Mouse (Mus musculus): ENCODE measurements around the gene Cabp4. TPM values are rescaled to one million over a fixed set of nuclear protein-coding genes. Genes with fewer than 3 reads are reported as not detected.

Gene Cabp4
- polyA plus RNA-seq, 1 experiment from 2014 or later: not detected

GRCm38 (mm10) chr19:4184976-4185975, 41.4 kb upstream of the Cabp4 start:
- 49% methylated on average over 15 of the region's 15 CpGs for WGBS
- H3K4me2 ChIP-seq (ENCODE audit: low read length): no peak overlapping the region
- H3K9me3 ChIP-seq (ENCODE audit: control insufficient read depth, low read length): no peaks in the 10 kb centered on the region
- no peak overlapping the region for H3K4me3 ChIP-seq (ENCODE audit: low read depth, low read length)
- DNase-seq (ENCODE audit: low spot score): no peak
- no peak for ATAC-seq (replicated peaks; ENCODE audit: low FRiP score, low TSS enrichment, low read depth)
- H3K4me1 ChIP-seq (replicated peaks; ENCODE audit: control insufficient read depth, insufficient read depth, low read length): peaks cover 22% of the 10 kb centered on the region
- peak overlapping the region; percentile 27; the same call in 1 of the 2 replicates for H3K27ac ChIP-seq (ENCODE audit: low read depth)
- H3K36me3 ChIP-seq (ENCODE audit: control insufficient read depth, insufficient read depth, low read length): no peaks in the 10 kb centered on the region
- H3K9ac ChIP-seq (ENCODE audit: low read length): no peak overlapping the region
- H3K27me3 ChIP-seq (replicated peaks; ENCODE audit: control insufficient read depth, insufficient read depth, low read length): no peaks in the 10 kb centered on the region

DNA sequence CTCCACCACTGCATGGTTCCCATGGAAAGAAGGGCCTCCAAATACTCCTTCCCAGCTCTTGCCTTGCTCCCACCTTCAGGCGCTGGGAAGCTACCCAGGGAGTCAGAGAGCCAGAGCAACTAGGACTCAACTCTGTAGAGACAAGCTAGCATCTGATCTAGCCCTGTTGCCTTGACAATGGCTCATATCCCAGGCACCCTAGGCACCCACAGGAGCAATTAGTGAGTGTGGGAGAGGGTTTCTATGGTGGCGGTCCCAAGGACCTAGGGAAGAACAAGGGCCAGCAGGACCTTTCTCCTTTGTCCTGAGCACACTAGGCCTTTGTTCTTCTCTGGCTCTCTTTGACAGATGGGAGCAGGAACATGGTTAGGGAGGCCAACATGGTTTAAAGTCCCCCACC, 39.9 kb upstream of the Cabp4 start:
- peaks cover 22% of the 10 kb centered on the region for H3K4me1 ChIP-seq (replicated peaks; ENCODE audit: control insufficient read depth, insufficient read depth, low read length)
- H3K27ac ChIP-seq (ENCODE audit: low read depth): no peak overlapping the region
- no peaks in the 10 kb centered on the region for H3K27me3 ChIP-seq (replicated peaks; ENCODE audit: control insufficient read depth, insufficient read depth, low read length)
- no peaks in the 10 kb centered on the region for H3K36me3 ChIP-seq (ENCODE audit: control insufficient read depth, insufficient read depth, low read length)
- H3K9ac ChIP-seq (ENCODE audit: low read length): no peak overlapping the region
- DNase-seq (ENCODE audit: low spot score) (no peak), ATAC-seq (replicated peaks; ENCODE audit: low FRiP score, low TSS enrichment, low read depth) (no peak)
- no peak overlapping the region for H3K4me3 ChIP-seq (ENCODE audit: low read depth, low read length)
- H3K4me2 ChIP-seq (ENCODE audit: low read length): no peak overlapping the region
- 85% methylated on average over 2 of the region's 2 CpGs for WGBS
- H3K9me3 ChIP-seq (ENCODE audit: control insufficient read depth, low read length): no peaks in the 10 kb centered on the region

- DNase-seq (ENCODE audit: low spot score) (peak; percentile 65), ATAC-seq (replicated peaks; ENCODE audit: low FRiP score, low TSS enrichment, low read depth) (peak; percentile 47; the same call in 1 of the 2 replicates)
- Histone ChIP-seq H3K9ac (ENCODE audit: low read length) (no peak overlapping the region), H3K4me3 (ENCODE audit: low read depth, low read length) (no peak overlapping the region), H3K4me1 (replicated peaks; ENCODE audit: control insufficient read depth, insufficient read depth, low read length) (peaks cover 22% of the 10 kb centered on the region), H3K4me2 (ENCODE audit: low read length) (no peak overlapping the region), H3K36me3 (ENCODE audit: control insufficient read depth, insufficient read depth, low read length) (no peaks in the 10 kb centered on the region), H3K27me3 (replicated peaks; ENCODE audit: control insufficient read depth, insufficient read depth, low read length) (no peaks in the 10 kb centered on the region), H3K9me3 (ENCODE audit: control insufficient read depth, low read length) (no peaks in the 10 kb centered on the region), H3K27ac (ENCODE audit: low read depth) (no peak overlapping the region)
- WGBS: 22% methylated on average over 3 of the region's 3 CpGs
Measured at GRCm38 (mm10) chr19:4181892-4182291, 38.1 kb upstream of the Cabp4 start.

GRCm38 (mm10) chr19:4180411-4180810, 36.6 kb upstream of the Cabp4 start:
- Histone ChIP-seq H3K9me3 (ENCODE audit: control insufficient read depth, low read length) (no peaks in the 10 kb centered on the region), H3K4me2 (ENCODE audit: low read length) (no peak overlapping the region), H3K27me3 (replicated peaks; ENCODE audit: control insufficient read depth, insufficient read depth, low read length) (no peaks in the 10 kb centered on the region), H3K9ac (ENCODE audit: low read length) (no peak overlapping the region), H3K27ac (ENCODE audit: low read depth) (no peak overlapping the region), H3K4me1 (replicated peaks; ENCODE audit: control insufficient read depth, insufficient read depth, low read length) (peaks cover 25% of the 10 kb centered on the region), H3K4me3 (ENCODE audit: low read depth, low read length) (no peak overlapping the region), H3K36me3 (ENCODE audit: control insufficient read depth, insufficient read depth, low read length) (no peaks in the 10 kb centered on the region)
- DNase-seq (ENCODE audit: low spot score) (no peak), ATAC-seq (replicated peaks; ENCODE audit: low FRiP score, low TSS enrichment, low read depth) (no peak)
- WGBS: 89% methylated on average over 7 of the region's 7 CpGs

DNA sequence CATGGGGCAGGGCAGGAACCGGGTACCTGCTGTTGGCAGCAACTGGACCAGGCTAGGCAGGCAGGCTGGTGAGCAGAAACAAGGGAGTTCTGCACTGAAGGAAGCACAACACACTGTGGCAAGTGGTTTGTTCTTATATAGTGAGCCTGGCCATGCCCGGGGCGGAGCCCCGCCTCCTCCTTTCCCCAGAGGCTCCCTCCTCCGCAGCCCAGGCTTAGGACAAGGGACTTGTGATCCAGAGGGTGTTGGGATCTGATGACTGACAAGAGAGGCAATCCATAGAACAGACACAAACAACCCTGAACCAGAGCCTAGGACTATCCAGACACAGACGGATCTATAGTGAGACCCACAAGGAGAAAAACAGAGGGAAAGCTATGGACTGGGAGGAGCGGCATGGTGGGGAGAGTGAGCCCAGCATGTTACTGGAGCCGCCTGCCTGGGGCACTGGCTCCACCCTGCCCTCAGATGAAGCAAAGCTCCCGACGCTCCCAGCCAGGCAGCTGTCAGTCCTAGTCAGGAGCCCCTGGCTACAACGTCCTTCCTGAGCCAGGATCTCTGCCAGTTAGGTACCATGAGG, 31.6 kb upstream of the Cabp4 start, which contains the start of gene Carns1:
Carns1 (minus strand) TSS at position 112 of the 580 bp plus-strand sequence.
- Histone ChIP-seq H3K27me3 (replicated peaks; ENCODE audit: control insufficient read depth, insufficient read depth, low read length) (no peaks in the 10 kb centered on the region), H3K4me1 (replicated peaks; ENCODE audit: control insufficient read depth, insufficient read depth, low read length) (peaks cover 10% of the 10 kb centered on the region), H3K36me3 (ENCODE audit: control insufficient read depth, insufficient read depth, low read length) (no peaks in the 10 kb centered on the region), H3K27ac (ENCODE audit: low read depth) (no peak within 1 kb of the TSS), H3K9me3 (ENCODE audit: control insufficient read depth, low read length) (no peaks in the 10 kb centered on the region), H3K4me3 (ENCODE audit: low read depth, low read length) (peak within 1 kb of the TSS; percentile 19; the same call in 1 of the 2 replicates), H3K4me2 (ENCODE audit: low read length) (peak within 1 kb of the TSS; percentile 53), H3K9ac (ENCODE audit: low read length) (peak within 1 kb of the TSS; percentile 40)
- ATAC-seq (replicated peaks; ENCODE audit: low FRiP score, low TSS enrichment, low read depth) (peak; percentile 45), DNase-seq (ENCODE audit: low spot score) (peak; percentile 60)
- WGBS: 3% methylated on average over 11 of the region's 11 CpGs

- H3K4me1 ChIP-seq (replicated peaks; ENCODE audit: control insufficient read depth, insufficient read depth, low read length): peaks cover 16% of the 10 kb centered on the region
- H3K27me3 ChIP-seq (replicated peaks; ENCODE audit: control insufficient read depth, insufficient read depth, low read length): no peaks in the 10 kb centered on the region
- no peak overlapping the region for H3K4me3 ChIP-seq (ENCODE audit: low read depth, low read length)
- H3K9me3 ChIP-seq (ENCODE audit: control insufficient read depth, low read length): no peaks in the 10 kb centered on the region
- 64% methylated on average over 11 of the region's 11 CpGs for WGBS
- no peak overlapping the region for H3K9ac ChIP-seq (ENCODE audit: low read length)
- no peaks in the 10 kb centered on the region for H3K36me3 ChIP-seq (ENCODE audit: control insufficient read depth, insufficient read depth, low read length)
- no peak for ATAC-seq (replicated peaks; ENCODE audit: low FRiP score, low TSS enrichment, low read depth)
- no peak for DNase-seq (ENCODE audit: low spot score)
- no peak overlapping the region for H3K4me2 ChIP-seq (ENCODE audit: low read length)
- H3K27ac ChIP-seq (ENCODE audit: low read depth): no peak overlapping the region
Measured at GRCm38 (mm10) chr19:4172925-4173324, 29.1 kb upstream of the Cabp4 start.

- ATAC-seq (replicated peaks; ENCODE audit: low FRiP score, low TSS enrichment, low read depth): no peak
- Histone ChIP-seq H3K9me3 (ENCODE audit: control insufficient read depth, low read length) (no peaks in the 10 kb centered on the region), H3K4me1 (replicated peaks; ENCODE audit: control insufficient read depth, insufficient read depth, low read length) (peaks cover 16% of the 10 kb centered on the region), H3K36me3 (ENCODE audit: control insufficient read depth, insufficient read depth, low read length) (no peaks in the 10 kb centered on the region), H3K4me2 (ENCODE audit: low read length) (no peak overlapping the region), H3K27me3 (replicated peaks; ENCODE audit: control insufficient read depth, insufficient read depth, low read length) (no peaks in the 10 kb centered on the region), H3K27ac (ENCODE audit: low read depth) (no peak overlapping the region), H3K9ac (ENCODE audit: low read length) (no peak overlapping the region), H3K4me3 (ENCODE audit: low read depth, low read length) (no peak overlapping the region)
- WGBS: 66% methylated on average over 13 of the region's 13 CpGs
- DNase-seq (ENCODE audit: low spot score): no peak
Measured at GRCm38 (mm10) chr19:4171393-4172290, 27.8 kb upstream of the Cabp4 start.

- DNase-seq (ENCODE audit: low spot score) (no peak), ATAC-seq (replicated peaks; ENCODE audit: low FRiP score, low TSS enrichment, low read depth) (no peak)
- H3K36me3 ChIP-seq (ENCODE audit: control insufficient read depth, insufficient read depth, low read length): no peaks in the 10 kb centered on the region
- H3K4me2 ChIP-seq (ENCODE audit: low read length): no peak overlapping the region
- H3K27me3 ChIP-seq (replicated peaks; ENCODE audit: control insufficient read depth, insufficient read depth, low read length): no peaks in the 10 kb centered on the region
- H3K4me3 ChIP-seq (ENCODE audit: low read depth, low read length): no peak overlapping the region
- H3K9me3 ChIP-seq (ENCODE audit: control insufficient read depth, low read length): no peaks in the 10 kb centered on the region
- H3K4me1 ChIP-seq (replicated peaks; ENCODE audit: control insufficient read depth, insufficient read depth, low read length): peaks cover 13% of the 10 kb centered on the region
- no peak overlapping the region for H3K9ac ChIP-seq (ENCODE audit: low read length)
- no peak overlapping the region for H3K27ac ChIP-seq (ENCODE audit: low read depth)
- WGBS: 89% methylated on average over 10 of the region's 10 CpGs
Measured at GRCm38 (mm10) chr19:4170723-4171392, 27.0 kb upstream of the Cabp4 start.
